Mouse (Mus musculus): Measurements from ENCODE around the gene Tle2. TPM values are rescaled to one million over a fixed set of nuclear protein-coding genes. Genes with fewer than 3 reads are reported as not detected.
A peak's percentile ranks its signal among the peaks of the same experiment; 100 is the strongest.

The Tle2 gene
- total and polyA plus RNA-seq, 2 experiments: 3.0 to 56.0 TPM

- Histone ChIP-seq H3K79me2 (ENCODE audit: control insufficient read depth, insufficient read depth, low read length) (peaks cover 29% of the 10 kb centered on the region), H3K4me1 (ENCODE audit: control insufficient read depth, insufficient read depth, low read length) (peaks cover 24% of the 10 kb centered on the region), H3K9ac (ENCODE audit: low read depth, low read length) (no peak overlapping the region), H3K4me3 (ENCODE audit: insufficient read depth, low read depth, low read length) (no peak overlapping the region), H3K27ac (replicated peaks; ENCODE audit: insufficient read depth, low read depth, low read length) (no peak overlapping the region), H3K27me3 (ENCODE audit: control insufficient read depth, insufficient read depth, low read length) (no peaks in the 10 kb centered on the region), H3K36me3 (ENCODE audit: control insufficient read depth, insufficient read depth, low read length) (peaks cover 12% of the 10 kb centered on the region)
- TF ChIP-seq CTCF (IDR thresholded peaks at IDR 0.05; ENCODE audit: low read depth, low read length): no peak
- TF ChIP-seq POLR2A (IDR thresholded peaks at IDR 0.05; ENCODE audit: extremely low read depth, insufficient read depth, low read length): no peak
- no peak for DNase-seq (ENCODE audit: extremely low read depth, low read depth, low spot score)
- 63% methylated on average over 6 of the region's 6 CpGs for WGBS
Measured at GRCm38 (mm10) chr10:81562411-81562810, 11.9 kb upstream of the Tle2 start.

- WGBS: 40% methylated on average over 6 of the region's 6 CpGs
- Histone ChIP-seq H3K27ac (replicated peaks; ENCODE audit: insufficient read depth, low read depth, low read length) (peak overlapping the region; percentile 10; the same call in 1 of the 2 replicates), H3K79me2 (ENCODE audit: control insufficient read depth, insufficient read depth, low read length) (peaks cover 29% of the 10 kb centered on the region), H3K4me1 (ENCODE audit: control insufficient read depth, insufficient read depth, low read length) (peaks cover 24% of the 10 kb centered on the region), H3K4me3 (ENCODE audit: insufficient read depth, low read depth, low read length) (no peak overlapping the region), H3K36me3 (ENCODE audit: control insufficient read depth, insufficient read depth, low read length) (peaks cover 12% of the 10 kb centered on the region), H3K9ac (ENCODE audit: low read depth, low read length) (no peak overlapping the region), H3K27me3 (ENCODE audit: control insufficient read depth, insufficient read depth, low read length) (no peaks in the 10 kb centered on the region)
- no peak for TF ChIP-seq CTCF (IDR thresholded peaks at IDR 0.05; ENCODE audit: low read depth, low read length)
- TF ChIP-seq POLR2A (IDR thresholded peaks at IDR 0.05; ENCODE audit: extremely low read depth, insufficient read depth, low read length): no peak
- no peak for DNase-seq (ENCODE audit: extremely low read depth, low read depth, low spot score)
Measured at GRCm38 (mm10) chr10:81563481-81563880, 10.9 kb upstream of the Tle2 start.

- no peak overlapping the region for H3K27ac ChIP-seq (replicated peaks; ENCODE audit: insufficient read depth, low read depth, low read length)
- H3K9ac ChIP-seq (ENCODE audit: low read depth, low read length): no peak overlapping the region; the same call in 1 of the 2 replicates
- WGBS: 10% methylated on average over 10 of the region's 10 CpGs
- TF ChIP-seq CTCF (IDR thresholded peaks at IDR 0.05; ENCODE audit: low read depth, low read length) (no peak), POLR2A (IDR thresholded peaks at IDR 0.05; ENCODE audit: extremely low read depth, insufficient read depth, low read length) (no peak)
- peaks cover 12% of the 10 kb centered on the region for H3K36me3 ChIP-seq (ENCODE audit: control insufficient read depth, insufficient read depth, low read length)
- peak; percentile 52 for DNase-seq (ENCODE audit: extremely low read depth, low read depth, low spot score)
- H3K4me3 ChIP-seq (ENCODE audit: insufficient read depth, low read depth, low read length): peak overlapping the region; percentile 13; the same call in 1 of the 2 replicates
- H3K4me1 ChIP-seq (ENCODE audit: control insufficient read depth, insufficient read depth, low read length): peaks cover 20% of the 10 kb centered on the region
- H3K79me2 ChIP-seq (ENCODE audit: control insufficient read depth, insufficient read depth, low read length): peaks cover 27% of the 10 kb centered on the region
- no peaks in the 10 kb centered on the region for H3K27me3 ChIP-seq (ENCODE audit: control insufficient read depth, insufficient read depth, low read length)
Measured at GRCm38 (mm10) chr10:81564216-81564615, 10.1 kb upstream of the Tle2 start.

- H3K27ac ChIP-seq (replicated peaks; ENCODE audit: insufficient read depth, low read depth, low read length): no peak overlapping the region
Measured at GRCm38 (mm10) chr10:81564734-81565133, 9.6 kb upstream of the Tle2 start.

GRCm38 (mm10) chr10:81565257-81566228 is 8.8 kb upstream of the Tle2 start:
- WGBS: 71% methylated on average over 20 of the region's 20 CpGs

More at GRCm38 (mm10) chr10:81564734-81565133, 9.6 kb upstream of the Tle2 start:
- Histone ChIP-seq H3K4me3 (ENCODE audit: insufficient read depth, low read depth, low read length) (no peak overlapping the region), H3K36me3 (ENCODE audit: control insufficient read depth, insufficient read depth, low read length) (peaks cover 12% of the 10 kb centered on the region), H3K4me1 (ENCODE audit: control insufficient read depth, insufficient read depth, low read length) (peaks cover 20% of the 10 kb centered on the region), H3K79me2 (ENCODE audit: control insufficient read depth, insufficient read depth, low read length) (peaks cover 24% of the 10 kb centered on the region), H3K27me3 (ENCODE audit: control insufficient read depth, insufficient read depth, low read length) (no peaks in the 10 kb centered on the region), H3K9ac (ENCODE audit: low read depth, low read length) (no peak overlapping the region)
- 67% methylated on average over 10 of the region's 10 CpGs for WGBS
- DNase-seq (ENCODE audit: extremely low read depth, low read depth, low spot score): no peak
- no peak for TF ChIP-seq POLR2A (IDR thresholded peaks at IDR 0.05; ENCODE audit: extremely low read depth, insufficient read depth, low read length)
- TF ChIP-seq CTCF (IDR thresholded peaks at IDR 0.05; ENCODE audit: low read depth, low read length): peak; percentile 75

More at GRCm38 (mm10) chr10:81565257-81566228, 8.8 kb upstream of the Tle2 start:
- H3K27me3 ChIP-seq (ENCODE audit: control insufficient read depth, insufficient read depth, low read length): no peaks in the 10 kb centered on the region
- DNase-seq (ENCODE audit: extremely low read depth, low read depth, low spot score): no peak
- peaks cover 17% of the 10 kb centered on the region for H3K79me2 ChIP-seq (ENCODE audit: control insufficient read depth, insufficient read depth, low read length)
- H3K4me1 ChIP-seq (ENCODE audit: control insufficient read depth, insufficient read depth, low read length): peaks cover 23% of the 10 kb centered on the region
- peaks cover 12% of the 10 kb centered on the region for H3K36me3 ChIP-seq (ENCODE audit: control insufficient read depth, insufficient read depth, low read length)
- H3K4me3 ChIP-seq (ENCODE audit: insufficient read depth, low read depth, low read length): no peak overlapping the region
- H3K9ac ChIP-seq (ENCODE audit: low read depth, low read length): no peak overlapping the region
- TF ChIP-seq CTCF (IDR thresholded peaks at IDR 0.05; ENCODE audit: low read depth, low read length) (no peak), POLR2A (IDR thresholded peaks at IDR 0.05; ENCODE audit: extremely low read depth, insufficient read depth, low read length) (no peak)
- no peak overlapping the region for H3K27ac ChIP-seq (replicated peaks; ENCODE audit: insufficient read depth, low read depth, low read length)

Data from liver, adult 2 months (tissue).